Mouse (Mus musculus): ENCODE measurements around the gene Ube2f. TPM values are rescaled to one million over a fixed set of nuclear protein-coding genes. Genes with fewer than 3 reads are reported as not detected.
A peak's percentile ranks its signal among the peaks of the same experiment; 100 is the strongest.

The Ube2f gene
- polyA plus RNA-seq, 1 experiment from 2014 or later, result 67.3 TPM

GRCm38 (mm10) chr1:91278410-91279119, 28.5 kb downstream of the Ube2f start:
- Histone ChIP-seq H3K4me2 (ENCODE audit: low read length) (no peak overlapping the region), H3K27me3 (ENCODE audit: insufficient read depth, low read length) (no peaks in the 10 kb centered on the region), H3K9ac (ENCODE audit: low read depth, low read length) (no peak overlapping the region), H3K27ac (no peak overlapping the region), H3K4me3 (replicated peaks; ENCODE audit: low read depth, low read length) (no peak overlapping the region), H3K9me3 (replicated peaks; ENCODE audit: low read length) (no peaks in the 10 kb centered on the region), H3K36me3 (ENCODE audit: insufficient read depth, low read length) (peaks cover 40% of the 10 kb centered on the region), H3K4me1 (replicated peaks; ENCODE audit: insufficient read depth, low read length) (no peaks in the 10 kb centered on the region)
- no peak for ATAC-seq (replicated peaks; ENCODE audit: low FRiP score, low read depth)
- DNase-seq (ENCODE audit: low spot score), result no peak
- 94% methylated on average over 3 of the region's 3 CpGs for WGBS
- TF ChIP-seq CTCF (IDR thresholded peaks at IDR 0.05; ENCODE audit: low read depth), result no peak

GRCm38 (mm10) chr1:91279126-91279525, 29.0 kb downstream of the Ube2f start:
- Histone ChIP-seq H3K27me3 (ENCODE audit: insufficient read depth, low read length) (no peaks in the 10 kb centered on the region), H3K36me3 (ENCODE audit: insufficient read depth, low read length) (peaks cover 40% of the 10 kb centered on the region), H3K27ac (no peak overlapping the region), H3K4me3 (replicated peaks; ENCODE audit: low read depth, low read length) (no peak overlapping the region), H3K9ac (ENCODE audit: low read depth, low read length) (no peak overlapping the region), H3K9me3 (replicated peaks; ENCODE audit: low read length) (no peaks in the 10 kb centered on the region), H3K4me2 (ENCODE audit: low read length) (no peak overlapping the region), H3K4me1 (replicated peaks; ENCODE audit: insufficient read depth, low read length) (no peaks in the 10 kb centered on the region)
- 62% methylated on average over 1 of the region's 1 CpGs for WGBS
- ATAC-seq (replicated peaks; ENCODE audit: low FRiP score, low read depth), result no peak
- TF ChIP-seq CTCF (IDR thresholded peaks at IDR 0.05; ENCODE audit: low read depth), result no peak
- no peak for DNase-seq (ENCODE audit: low spot score)

- H3K4me3 ChIP-seq (replicated peaks; ENCODE audit: low read depth, low read length), result no peak overlapping the region
- no peak overlapping the region for H3K9ac ChIP-seq (ENCODE audit: low read depth, low read length)
- no peaks in the 10 kb centered on the region for H3K4me1 ChIP-seq (replicated peaks; ENCODE audit: insufficient read depth, low read length)
- no peak overlapping the region for H3K4me2 ChIP-seq (ENCODE audit: low read length)
- no peak for TF ChIP-seq CTCF (IDR thresholded peaks at IDR 0.05; ENCODE audit: low read depth)
- H3K9me3 ChIP-seq (replicated peaks; ENCODE audit: low read length), result no peaks in the 10 kb centered on the region
- WGBS, result 78% methylated on average over 1 of the region's 1 CpGs
- peaks cover 47% of the 10 kb centered on the region for H3K36me3 ChIP-seq (ENCODE audit: insufficient read depth, low read length)
- no peak overlapping the region for H3K27ac ChIP-seq
- ATAC-seq (replicated peaks; ENCODE audit: low FRiP score, low read depth) (no peak), DNase-seq (ENCODE audit: low spot score) (no peak)
- H3K27me3 ChIP-seq (ENCODE audit: insufficient read depth, low read length), result no peaks in the 10 kb centered on the region
These were observed 32.5 kb downstream of the Ube2f start for GRCm38 (mm10) chr1:91282582-91282981.

- Histone ChIP-seq H3K4me2 (ENCODE audit: low read length) (no peak overlapping the region), H3K36me3 (ENCODE audit: insufficient read depth, low read length) (peaks cover 24% of the 10 kb centered on the region; the same call in 1 of the 2 replicates), H3K4me3 (replicated peaks; ENCODE audit: low read depth, low read length) (no peak overlapping the region), H3K9me3 (replicated peaks; ENCODE audit: low read length) (no peaks in the 10 kb centered on the region), H3K27me3 (ENCODE audit: insufficient read depth, low read length) (no peaks in the 10 kb centered on the region), H3K4me1 (replicated peaks; ENCODE audit: insufficient read depth, low read length) (no peaks in the 10 kb centered on the region), H3K9ac (ENCODE audit: low read depth, low read length) (no peak overlapping the region), H3K27ac (no peak overlapping the region)
- TF ChIP-seq CTCF (IDR thresholded peaks at IDR 0.05; ENCODE audit: low read depth), result no peak
- DNase-seq (ENCODE audit: low spot score) (no peak), ATAC-seq (replicated peaks; ENCODE audit: low FRiP score, low read depth) (no peak)
- WGBS, result 96% methylated on average over 1 of the region's 1 CpGs
These were observed 39.3 kb downstream of the Ube2f start for GRCm38 (mm10) chr1:91289375-91289774.

GRCm38 (mm10) chr1:91292101-91292825, 42.2 kb downstream of the Ube2f start:
- no peak for TF ChIP-seq CTCF (IDR thresholded peaks at IDR 0.05; ENCODE audit: low read depth)
- peak overlapping the region; percentile 56; the same call in 1 of the 2 replicates for H3K27ac ChIP-seq
- no peaks in the 10 kb centered on the region for H3K9me3 ChIP-seq (replicated peaks; ENCODE audit: low read length)
- H3K9ac ChIP-seq (ENCODE audit: low read depth, low read length), result no peak overlapping the region
- H3K27me3 ChIP-seq (ENCODE audit: insufficient read depth, low read length), result no peaks in the 10 kb centered on the region
- ATAC-seq (replicated peaks; ENCODE audit: low FRiP score, low read depth) (no peak), DNase-seq (ENCODE audit: low spot score) (no peak)
- 0 out of 2 replicates have a peak, but pooled peaks cover 6% of the 10 kb centered on the region for H3K36me3 ChIP-seq (ENCODE audit: insufficient read depth, low read length)
- WGBS, result 85% methylated on average over 11 of the region's 11 CpGs
- H3K4me2 ChIP-seq (ENCODE audit: low read length), result no peak overlapping the region
- no peaks in the 10 kb centered on the region for H3K4me1 ChIP-seq (replicated peaks; ENCODE audit: insufficient read depth, low read length)
- H3K4me3 ChIP-seq (replicated peaks; ENCODE audit: low read depth, low read length), result no peak overlapping the region

GRCm38 (mm10) chr1:91295544-91295943, 45.4 kb downstream of the Ube2f start:
- DNase-seq (ENCODE audit: low spot score) (no peak), ATAC-seq (replicated peaks; ENCODE audit: low FRiP score, low read depth) (no peak)
- H3K27ac ChIP-seq, result no peak overlapping the region
- 0 out of 2 replicates have a peak, but pooled peaks cover 3% of the 10 kb centered on the region for H3K36me3 ChIP-seq (ENCODE audit: insufficient read depth, low read length)
- TF ChIP-seq CTCF (IDR thresholded peaks at IDR 0.05; ENCODE audit: low read depth), result no peak
- H3K4me1 ChIP-seq (replicated peaks; ENCODE audit: insufficient read depth, low read length), result 0 out of 2 replicates have a peak, but pooled peaks cover 9% of the 10 kb centered on the region
- H3K9ac ChIP-seq (ENCODE audit: low read depth, low read length), result no peak overlapping the region
- no peaks in the 10 kb centered on the region for H3K27me3 ChIP-seq (ENCODE audit: insufficient read depth, low read length)
- no peaks in the 10 kb centered on the region for H3K9me3 ChIP-seq (replicated peaks; ENCODE audit: low read length)
- no peak overlapping the region for H3K4me3 ChIP-seq (replicated peaks; ENCODE audit: low read depth, low read length)
- 92% methylated on average over 6 of the region's 6 CpGs for WGBS
- H3K4me2 ChIP-seq (ENCODE audit: low read length), result no peak overlapping the region

Data from kidney, postnatal 0 days (tissue).